Mouse (Mus musculus): ENCODE results near the gene Lrrc56.

DNA sequence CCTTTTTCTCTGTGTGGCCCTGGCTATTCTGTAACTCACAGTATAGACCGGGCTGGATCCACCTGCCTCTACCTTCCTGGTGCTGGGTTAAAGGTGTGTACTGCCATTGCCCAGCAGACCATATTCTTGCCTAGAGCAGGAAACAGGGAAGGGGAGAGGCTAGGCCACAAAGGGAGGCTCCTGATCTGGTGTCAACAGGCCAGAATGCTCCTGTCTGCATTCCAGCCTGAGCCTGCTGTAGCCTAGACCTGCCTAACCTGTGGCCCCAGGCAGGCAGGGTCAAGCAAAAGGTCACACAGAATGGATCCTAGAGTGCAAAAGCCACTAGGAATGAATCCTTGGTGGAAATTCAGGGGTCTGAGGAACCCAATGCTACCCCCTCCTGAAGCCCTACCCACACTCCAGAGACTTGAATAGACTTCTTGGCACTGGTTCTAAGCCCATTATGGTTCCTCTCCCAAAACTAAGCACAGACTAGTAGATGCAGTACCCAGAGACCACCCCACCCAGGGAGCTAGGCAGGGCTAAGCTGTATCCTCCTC lies 25.7 kb downstream of the Lrrc56 start:
- TF ChIP-seq CTCF (IDR thresholded peaks at IDR 0.05; ENCODE audit: extremely low read depth, insufficient read length, insufficient replicate concordance, low read depth, low read length) (no peak), POLR2A (IDR thresholded peaks at IDR 0.05; ENCODE audit: low read depth, low read length) (no peak)

All from small intestine, adult 2 months (tissue).